Mouse (Mus musculus) adrenal gland, postnatal 10 days (tissue): ENCODE data around the gene 1810046K07Rik. TPM values are rescaled to one million over a fixed set of nuclear protein-coding genes. Genes with fewer than 3 reads are reported as not detected.

Experiments used
- DNase-seq: peaks from one replicate; pipeline ENCODE4 v3.0.0; 2021; ENCODE audit warnings: mixed read lengths
- long read RNA-seq, 2 experiments: library from polyadenylated mRNA; stranded (forward); transcript quantifications; one replicate each; pipeline ENCODE4 v2.0.0; 2021
- total RNA-seq, 2 experiments: library from RNA; stranded (reverse); gene quantifications; 2 replicates each; pipeline ENCODE4 v1.2.3; 2021

1810046K07Rik gene
- under 1 TPM in 1 of 2 experiments, not detected in 1; 0.51 TPM for total RNA-seq
- long read RNA-seq, experiment 1 = 0 reads
- long read RNA-seq, experiment 2 = 0 reads

- DNase-seq = no peak
Measured at GRCm38 (mm10) chr9:51328731-51329130, at the start of gene 1810046K07Rik. TSS of gene 1810046K07Rik (minus strand) at chr9:51328917.

GRCm38 (mm10) chr9:51369560-51369959 is 40.8 kb upstream of the 1810046K07Rik start:
- DNase-seq = no peak

GRCm38 (mm10) chr9:51367124-51367523 is 38.4 kb upstream of the 1810046K07Rik start:
- DNase-seq = no peak

GRCm38 (mm10) chr9:51364059-51364458 is 35.3 kb upstream of the 1810046K07Rik start:
- no peak for DNase-seq

- no peak for DNase-seq
Measured at GRCm38 (mm10) chr9:51353511-51353910, 24.8 kb upstream of the 1810046K07Rik start.

GRCm38 (mm10) chr9:51352896-51353295 is 24.2 kb upstream of the 1810046K07Rik start:
- DNase-seq = no peak

- DNase-seq = no peak
Measured at GRCm38 (mm10) chr9:51349422-51349821, 20.7 kb upstream of the 1810046K07Rik start.

- DNase-seq = no peak
Measured at GRCm38 (mm10) chr9:51345768-51346167, 17.1 kb upstream of the 1810046K07Rik start.

- peak; percentile 88 for DNase-seq
Measured at GRCm38 (mm10) chr9:51335294-51336010, 6.7 kb upstream of the 1810046K07Rik start.

GRCm38 (mm10) chr9:51331449-51332238 is 2.9 kb upstream of the 1810046K07Rik start:
- no peak for DNase-seq

GRCm38 (mm10) chr9:51327555-51327903 is 1.2 kb downstream of the 1810046K07Rik start:
- no peak for DNase-seq

- no peak for DNase-seq
Measured at GRCm38 (mm10) chr9:51326619-51327554, 1.8 kb downstream of the 1810046K07Rik start.

- DNase-seq = no peak
Measured at GRCm38 (mm10) chr9:51324406-51325065, 4.2 kb downstream of the 1810046K07Rik start.

- DNase-seq = no peak
Measured at GRCm38 (mm10) chr9:51320096-51320495, 8.6 kb downstream of the 1810046K07Rik start.

- no peak for DNase-seq
Measured at GRCm38 (mm10) chr9:51318246-51318645, 10.5 kb downstream of the 1810046K07Rik start.

GRCm38 (mm10) chr9:51317322-51317721 is 11.4 kb downstream of the 1810046K07Rik start:
- DNase-seq = no peak

- no peak for DNase-seq
Measured at GRCm38 (mm10) chr9:51315402-51316063, 13.2 kb downstream of the 1810046K07Rik start.

- DNase-seq = no peak
Measured at GRCm38 (mm10) chr9:51312554-51313317, 16.0 kb downstream of the 1810046K07Rik start.

GRCm38 (mm10) chr9:51310515-51310914 is 18.2 kb downstream of the 1810046K07Rik start:
- no peak for DNase-seq

GRCm38 (mm10) chr9:51306351-51306750 is 22.4 kb downstream of the 1810046K07Rik start:
- no peak for DNase-seq
